Mouse (Mus musculus): Measurements from ENCODE around the gene Olfr1367. TPM values are rescaled to one million over a fixed set of nuclear protein-coding genes. Genes with fewer than 3 reads are reported as not detected.

The Olfr1367 gene
- not detected in 2 replicates for polyA plus RNA-seq (2015; fragmentation: Nextera tagmentation; extraction: Ambion mirVana)

DNA sequence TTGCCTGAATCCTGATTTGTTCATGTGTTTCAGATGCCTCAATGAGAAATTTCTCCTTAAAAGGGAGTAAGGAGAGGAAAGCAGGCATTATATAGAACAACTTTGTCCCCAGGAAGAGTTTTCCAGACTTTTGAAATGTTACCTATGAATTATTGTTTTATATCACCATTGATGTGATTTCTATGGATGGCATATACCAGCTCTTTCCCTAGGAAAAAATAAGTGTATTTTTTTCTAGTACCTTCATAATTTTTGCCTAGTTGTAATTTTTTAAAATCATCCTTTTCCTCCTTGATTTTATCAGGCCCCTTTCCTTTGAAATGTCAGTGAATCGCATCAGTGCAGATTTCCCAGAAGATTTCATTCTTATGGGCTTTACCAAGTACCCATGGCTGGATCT, at the start of gene Olfr1367:
Gene Olfr1367, plus strand, starts transcription at position 301 of the 400 bp plus-strand sequence.
- Histone ChIP-seq H3K27me3 (replicated peaks; ENCODE audit: control insufficient read depth, insufficient read depth, low read length) (no peaks in the 10 kb centered on the region), H3K4me1 (replicated peaks; ENCODE audit: control insufficient read depth, insufficient read depth, low read length) (no peaks in the 10 kb centered on the region), H3K4me2 (replicated peaks; ENCODE audit: low read depth) (no peak within 1 kb of the TSS), H3K9me3 (ENCODE audit: control insufficient read depth) (no peaks in the 10 kb centered on the region), H3K36me3 (ENCODE audit: control insufficient read depth, insufficient read depth) (no peaks in the 10 kb centered on the region), H3K9ac (ENCODE audit: low read depth, low read length) (no peak within 1 kb of the TSS), H3K4me3 (ENCODE audit: low read depth, low read length) (no peak within 1 kb of the TSS), H3K27ac (ENCODE audit: low read depth, low read length) (no peak within 1 kb of the TSS)
- WGBS = 78% methylated on average over 1 of the region's 1 CpGs
- ATAC-seq = no peak
- TF ChIP-seq CTCF (IDR thresholded peaks at IDR 0.05; ENCODE audit: low read depth) = no peak

DNA sequence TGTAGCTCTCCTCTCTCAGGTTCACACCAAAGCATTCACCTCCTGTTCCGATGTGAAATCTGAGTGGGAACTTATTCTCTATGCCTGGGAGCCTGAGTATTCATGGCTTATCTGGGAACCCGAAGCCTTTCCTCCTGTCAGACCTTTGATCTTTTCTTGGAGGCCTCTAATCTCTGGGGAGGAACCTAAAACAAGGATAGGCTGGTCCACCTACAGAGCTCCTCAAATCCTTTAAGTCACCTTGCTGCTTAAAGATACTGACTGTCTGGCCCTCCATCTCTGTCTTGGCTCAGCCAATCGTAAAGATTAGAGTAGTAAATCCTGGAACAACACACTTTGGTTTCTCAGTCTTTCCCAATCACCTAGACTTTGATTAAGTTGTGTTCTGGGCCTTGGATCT, 48.2 kb upstream of the Olfr1367 start:
- 24% methylated on average over 3 of the region's 3 CpGs for WGBS
- Histone ChIP-seq H3K36me3 (ENCODE audit: control insufficient read depth, insufficient read depth) (no peaks in the 10 kb centered on the region), H3K4me3 (ENCODE audit: low read depth, low read length) (no peak overlapping the region), H3K9me3 (ENCODE audit: control insufficient read depth) (no peaks in the 10 kb centered on the region), H3K27ac (ENCODE audit: low read depth, low read length) (no peak overlapping the region), H3K4me2 (replicated peaks; ENCODE audit: low read depth) (no peak overlapping the region), H3K4me1 (replicated peaks; ENCODE audit: control insufficient read depth, insufficient read depth, low read length) (no peaks in the 10 kb centered on the region; the same call in 1 of the 2 replicates), H3K27me3 (replicated peaks; ENCODE audit: control insufficient read depth, insufficient read depth, low read length) (no peaks in the 10 kb centered on the region), H3K9ac (ENCODE audit: low read depth, low read length) (no peak overlapping the region)
- ATAC-seq = no peak
- no peak for TF ChIP-seq CTCF (IDR thresholded peaks at IDR 0.05; ENCODE audit: low read depth)

DNA sequence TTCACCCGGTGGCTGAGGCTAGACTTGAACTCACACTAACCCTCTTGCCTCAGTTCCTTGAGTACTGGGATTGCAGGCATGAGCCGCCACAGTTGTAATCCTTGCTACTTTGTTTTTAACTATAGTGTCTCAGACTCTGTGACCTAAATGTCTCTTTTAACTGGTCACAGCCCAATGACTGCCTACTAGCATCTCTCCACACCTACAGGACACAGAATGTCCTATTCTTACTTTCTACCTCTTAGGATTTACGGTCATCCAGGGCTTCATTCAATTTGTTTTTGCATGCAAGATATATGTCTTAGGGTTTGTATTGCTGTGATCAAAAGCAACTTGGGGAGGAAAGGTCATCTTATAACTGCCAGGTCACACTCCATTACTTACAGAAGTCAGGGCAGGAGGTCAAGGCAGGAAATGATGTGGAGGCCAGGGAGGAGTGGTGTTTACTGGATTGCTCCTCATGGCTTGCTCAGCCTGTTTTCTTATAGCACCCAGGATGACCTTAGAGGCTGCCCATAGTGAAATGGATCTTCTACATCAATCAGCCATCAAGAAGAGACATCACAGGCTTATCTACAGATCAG, 42.1 kb upstream of the Olfr1367 start:
- Histone ChIP-seq H3K27me3 (replicated peaks; ENCODE audit: control insufficient read depth, insufficient read depth, low read length) (no peaks in the 10 kb centered on the region), H3K4me3 (ENCODE audit: low read depth, low read length) (no peak overlapping the region), H3K9ac (ENCODE audit: low read depth, low read length) (no peak overlapping the region), H3K27ac (ENCODE audit: low read depth, low read length) (no peak overlapping the region), H3K36me3 (ENCODE audit: control insufficient read depth, insufficient read depth) (no peaks in the 10 kb centered on the region), H3K4me2 (replicated peaks; ENCODE audit: low read depth) (no peak overlapping the region), H3K9me3 (ENCODE audit: control insufficient read depth) (no peaks in the 10 kb centered on the region), H3K4me1 (replicated peaks; ENCODE audit: control insufficient read depth, insufficient read depth, low read length) (no peaks in the 10 kb centered on the region)
- WGBS = 72% methylated on average over 3 of the region's 3 CpGs
- no peak for ATAC-seq
- no peak for TF ChIP-seq CTCF (IDR thresholded peaks at IDR 0.05; ENCODE audit: low read depth)

DNA sequence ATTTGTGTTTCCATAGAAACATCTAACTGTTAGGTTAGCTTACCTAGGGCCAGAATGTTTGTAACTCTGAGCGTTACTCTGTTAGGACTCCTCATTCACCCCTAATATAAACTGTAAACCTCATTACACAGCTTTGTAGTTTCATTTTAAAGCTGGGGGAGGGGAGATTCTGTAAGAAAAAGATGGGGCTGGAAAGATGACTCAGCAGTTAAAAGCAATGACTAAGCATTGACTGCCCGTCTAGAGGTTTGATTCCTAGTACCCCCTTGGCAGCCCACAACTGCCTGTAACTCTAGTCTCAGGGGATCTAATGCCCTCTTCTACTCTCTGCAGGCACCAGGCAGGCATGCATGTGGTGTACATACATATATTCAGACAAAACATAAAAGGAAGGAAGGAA, 36.9 kb upstream of the Olfr1367 start:
- Histone ChIP-seq H3K36me3 (ENCODE audit: control insufficient read depth, insufficient read depth) (no peaks in the 10 kb centered on the region), H3K27me3 (replicated peaks; ENCODE audit: control insufficient read depth, insufficient read depth, low read length) (no peaks in the 10 kb centered on the region), H3K4me2 (replicated peaks; ENCODE audit: low read depth) (no peak overlapping the region), H3K9me3 (ENCODE audit: control insufficient read depth) (no peaks in the 10 kb centered on the region), H3K4me1 (replicated peaks; ENCODE audit: control insufficient read depth, insufficient read depth, low read length) (no peaks in the 10 kb centered on the region), H3K4me3 (ENCODE audit: low read depth, low read length) (no peak overlapping the region), H3K27ac (ENCODE audit: low read depth, low read length) (no peak overlapping the region), H3K9ac (ENCODE audit: low read depth, low read length) (no peak overlapping the region)
- ATAC-seq = no peak
- WGBS = 50% methylated on average over 2 of the region's 2 CpGs
- no peak for TF ChIP-seq CTCF (IDR thresholded peaks at IDR 0.05; ENCODE audit: low read depth)

DNA sequence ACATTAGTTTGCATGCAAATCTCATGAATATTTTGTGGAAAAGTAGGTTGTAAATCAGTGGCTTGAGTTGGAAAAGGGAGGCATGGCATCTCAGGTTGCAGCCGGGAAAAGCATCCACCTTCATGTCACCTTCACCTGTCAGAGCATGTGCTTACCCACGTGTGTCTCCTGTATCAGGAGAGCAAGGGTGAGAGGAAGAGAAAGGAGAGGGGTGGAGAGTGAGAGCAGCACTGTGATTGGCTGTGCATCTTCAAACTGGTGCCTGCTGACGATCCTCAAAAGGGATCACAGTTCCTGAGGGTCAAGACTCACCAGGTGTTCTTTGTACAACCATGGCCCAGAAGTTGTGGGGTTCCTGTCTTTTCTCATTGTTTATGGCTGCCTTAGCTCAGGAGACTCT, 34.8 kb upstream of the Olfr1367 start, which contains the start of gene Gpx6:
Gene Gpx6, plus strand, starts transcription at position 200 of the 400 bp plus-strand sequence.
- WGBS = 35% methylated on average over 3 of the region's 3 CpGs
- Histone ChIP-seq H3K9ac (ENCODE audit: low read depth, low read length) (no peak within 1 kb of the TSS), H3K4me1 (replicated peaks; ENCODE audit: control insufficient read depth, insufficient read depth, low read length) (no peaks in the 10 kb centered on the region), H3K9me3 (ENCODE audit: control insufficient read depth) (no peaks in the 10 kb centered on the region), H3K4me2 (replicated peaks; ENCODE audit: low read depth) (no peak within 1 kb of the TSS), H3K4me3 (ENCODE audit: low read depth, low read length) (no peak within 1 kb of the TSS), H3K36me3 (ENCODE audit: control insufficient read depth, insufficient read depth) (no peaks in the 10 kb centered on the region), H3K27me3 (replicated peaks; ENCODE audit: control insufficient read depth, insufficient read depth, low read length) (no peaks in the 10 kb centered on the region), H3K27ac (ENCODE audit: low read depth, low read length) (no peak within 1 kb of the TSS)
- TF ChIP-seq CTCF (IDR thresholded peaks at IDR 0.05; ENCODE audit: low read depth) = no peak
- ATAC-seq = no peak

DNA sequence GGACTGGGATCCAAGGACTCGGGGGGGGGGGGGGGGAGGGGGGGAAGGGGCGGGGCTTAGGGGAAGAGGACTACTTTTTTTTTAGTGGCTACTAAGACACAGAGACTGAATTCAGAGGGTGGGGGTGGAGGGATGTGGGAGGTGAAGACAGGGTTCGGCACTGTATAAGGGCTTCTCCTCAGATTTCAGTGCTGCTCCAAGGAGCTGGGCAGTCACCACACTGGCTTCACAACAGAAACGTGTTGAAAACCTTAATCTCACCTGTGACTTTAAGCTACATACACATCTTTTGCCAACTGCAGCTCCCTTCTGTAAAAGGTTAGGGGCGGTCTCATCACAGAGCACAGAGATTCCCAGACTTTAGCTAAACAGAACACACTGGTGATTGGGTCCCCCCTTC, 33.9 kb upstream of the Olfr1367 start:
- Histone ChIP-seq H3K27ac (ENCODE audit: low read depth, low read length) (no peak overlapping the region), H3K9ac (ENCODE audit: low read depth, low read length) (no peak overlapping the region), H3K9me3 (ENCODE audit: control insufficient read depth) (no peaks in the 10 kb centered on the region), H3K4me3 (ENCODE audit: low read depth, low read length) (no peak overlapping the region), H3K36me3 (ENCODE audit: control insufficient read depth, insufficient read depth) (no peaks in the 10 kb centered on the region), H3K27me3 (replicated peaks; ENCODE audit: control insufficient read depth, insufficient read depth, low read length) (no peaks in the 10 kb centered on the region), H3K4me2 (replicated peaks; ENCODE audit: low read depth) (no peak overlapping the region), H3K4me1 (replicated peaks; ENCODE audit: control insufficient read depth, insufficient read depth, low read length) (no peaks in the 10 kb centered on the region)
- 62% methylated on average over 3 of the region's 5 CpGs for WGBS
- no peak for TF ChIP-seq CTCF (IDR thresholded peaks at IDR 0.05; ENCODE audit: low read depth)
- no peak for ATAC-seq

Measured in intestine, postnatal 0 days (tissue).